Mouse (Mus musculus) yolk sac, embryonic 10.5 days (tissue): ENCODE results near the gene Eif1.
"Not testable (repeated sequence)": the region's sequence is repeated elsewhere in the genome, so short reads cannot be mapped to it uniquely, and the experiment has no call there.

Experiments used
- DNase-seq: peaks from one replicate; pipeline ENCODE4 v3.0.0-alpha.2; 2017; ENCODE audit warnings: low spot score

Gene Eif1

GRCm38 (mm10) chr11:100319492-100320171 lies at the start of gene Eif1:
TSS of gene Eif1 (plus strand) at chr11:100319885.
- DNase-seq, result peak; percentile 100

DNA sequence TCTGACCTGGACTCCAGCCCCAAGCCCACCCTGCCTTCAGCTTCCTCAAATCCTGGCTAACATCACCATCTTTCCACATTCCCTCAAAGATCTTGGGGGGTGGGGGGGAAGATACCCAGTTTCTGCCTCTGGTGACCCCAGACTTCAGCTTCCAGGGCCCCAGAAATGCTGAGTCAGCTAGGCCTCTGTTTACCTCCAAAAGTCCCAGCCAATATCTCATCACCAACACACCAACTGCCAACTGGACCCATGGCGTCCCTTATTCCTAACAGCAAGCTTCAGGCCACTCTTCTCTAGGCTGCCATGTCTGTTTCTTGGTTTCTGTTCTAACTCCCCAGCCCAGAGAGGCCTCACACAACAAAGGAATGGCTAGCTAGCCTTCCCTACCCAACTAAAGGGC lies 47.8 kb upstream of the Eif1 start:
- no peak for DNase-seq

DNA sequence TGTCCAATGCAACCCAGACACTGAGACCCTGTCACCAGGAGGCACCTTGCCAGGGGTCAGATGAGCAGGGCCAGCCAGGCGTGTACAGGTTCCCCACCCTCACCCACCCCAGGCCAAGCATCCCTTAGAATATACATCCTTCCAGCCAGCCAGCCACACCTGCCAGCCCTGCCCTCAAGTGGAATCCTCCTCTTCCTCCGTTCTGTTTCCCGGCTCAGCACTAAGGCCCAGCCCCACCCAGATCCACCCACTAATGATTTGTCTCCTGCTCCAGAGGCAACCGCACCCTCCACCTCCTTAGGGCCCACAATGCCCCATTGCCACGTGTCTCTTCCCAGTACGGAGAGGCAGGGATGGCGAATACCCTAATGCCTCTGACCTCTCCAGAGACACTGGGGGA lies 45.0 kb upstream of the Eif1 start:
- DNase-seq, result no peak

DNA sequence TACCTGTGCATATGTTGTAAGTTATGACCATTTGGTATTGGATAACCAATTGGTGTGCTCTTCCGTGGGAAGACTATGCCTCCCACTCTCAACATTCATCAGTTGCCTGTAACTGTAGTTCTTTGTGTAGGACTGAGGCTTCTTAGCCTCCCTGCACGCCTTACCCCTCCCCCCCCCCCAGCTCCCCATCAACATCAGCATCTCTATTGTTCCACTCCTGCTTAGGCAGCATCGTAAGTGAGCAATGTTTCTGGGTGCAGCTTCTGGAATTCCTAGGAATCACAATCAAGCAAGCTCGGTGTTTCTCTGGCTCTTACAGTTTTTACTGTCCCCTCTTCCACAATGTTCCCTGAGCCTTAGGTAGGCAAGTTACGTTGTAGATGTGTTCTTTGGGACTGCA lies 44.2 kb upstream of the Eif1 start:
- no peak for DNase-seq

- no peak for DNase-seq
Observed at GRCm38 (mm10) chr11:100277726-100278480, 41.8 kb upstream of the Eif1 start.

DNA sequence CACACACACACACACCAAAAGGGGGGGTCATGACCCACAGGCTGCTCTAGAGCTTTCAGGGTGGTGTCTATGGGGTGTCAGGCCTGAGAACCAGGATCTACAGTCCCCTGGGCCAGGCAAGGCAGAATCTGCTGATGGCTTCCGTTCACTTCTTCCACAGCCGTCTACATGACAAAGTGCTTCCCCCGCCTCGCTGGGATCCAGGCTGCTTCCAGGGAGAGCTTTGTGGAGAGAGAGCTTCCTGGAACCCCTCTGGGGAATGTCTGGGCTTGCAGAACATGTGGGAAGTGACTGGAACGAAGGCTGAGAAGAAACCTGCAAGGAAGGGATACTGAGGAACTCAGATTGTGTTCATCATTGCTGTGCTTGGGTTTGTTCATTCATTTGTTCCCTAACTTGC lies 40.9 kb upstream of the Eif1 start:
- no peak for DNase-seq

- peak; percentile 69 for DNase-seq
Observed at GRCm38 (mm10) chr11:100281596-100282544, 37.8 kb upstream of the Eif1 start.

- peak; percentile 66 for DNase-seq
Observed at GRCm38 (mm10) chr11:100282549-100282948, 37.1 kb upstream of the Eif1 start.

DNA sequence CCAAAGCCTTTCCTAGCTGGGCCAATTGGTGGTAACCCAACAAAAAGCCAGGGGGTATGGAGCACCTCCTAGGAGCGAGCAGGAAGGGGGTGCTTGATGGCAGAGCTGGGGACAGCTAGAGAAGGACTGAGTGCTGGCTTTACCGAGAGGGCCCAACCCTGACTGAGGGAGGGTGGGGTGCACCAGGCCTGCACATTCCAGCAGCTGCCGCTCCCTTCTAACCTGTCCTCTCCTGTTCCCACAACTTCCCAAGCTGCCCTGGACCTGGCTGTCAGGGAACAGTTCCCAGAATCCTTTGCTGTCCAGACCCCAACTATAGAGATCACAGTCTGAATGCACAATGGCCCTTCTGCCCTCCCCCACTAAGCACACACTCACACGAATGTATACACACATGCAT lies 34.7 kb upstream of the Eif1 start:
- DNase-seq, result no peak

DNA sequence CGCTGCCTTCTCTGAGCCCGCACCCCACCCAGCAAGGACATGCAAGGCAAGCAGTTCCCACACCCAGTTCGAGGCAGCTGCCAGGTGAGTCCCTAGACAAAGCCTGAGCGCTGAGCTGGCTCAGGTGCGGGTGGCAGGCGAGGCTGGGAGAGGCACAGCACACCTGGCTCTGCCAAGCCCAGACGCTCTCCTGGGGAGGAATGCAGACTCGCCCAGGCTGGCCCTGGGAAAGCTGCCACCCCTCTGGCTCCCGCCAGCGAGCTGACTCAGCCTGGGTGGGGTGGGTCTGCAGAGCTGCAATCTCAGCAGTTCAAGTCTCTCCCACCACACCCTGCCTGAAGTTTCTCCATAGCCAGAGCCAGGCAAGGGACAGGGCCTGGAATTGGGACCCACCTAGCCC lies 32.7 kb upstream of the Eif1 start:
- no peak for DNase-seq

GRCm38 (mm10) chr11:100288942-100289341 lies 30.7 kb upstream of the Eif1 start:
- DNase-seq, result no peak

DNA sequence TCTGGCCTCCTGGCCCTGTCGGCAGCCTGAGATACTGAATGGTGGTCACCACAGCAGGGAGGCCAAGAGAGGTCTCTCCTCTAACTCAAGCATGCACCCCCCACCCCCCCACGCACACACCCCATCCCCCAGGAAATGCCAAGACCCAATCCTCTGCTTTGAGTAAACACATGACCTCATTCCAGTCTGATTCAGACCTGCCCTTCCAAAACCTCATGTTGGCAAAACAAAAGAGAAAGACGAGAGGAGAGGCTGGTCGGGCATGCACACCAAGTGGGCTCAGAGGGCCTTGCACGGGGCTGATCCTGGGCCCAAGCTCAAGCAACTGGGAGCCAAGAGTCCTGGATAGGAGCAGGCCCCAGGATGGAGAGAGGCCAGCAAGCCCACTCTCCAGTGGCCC lies 29.4 kb upstream of the Eif1 start:
- DNase-seq, result no peak

- no peak for DNase-seq
Observed at GRCm38 (mm10) chr11:100292884-100293283, 26.8 kb upstream of the Eif1 start.

DNA sequence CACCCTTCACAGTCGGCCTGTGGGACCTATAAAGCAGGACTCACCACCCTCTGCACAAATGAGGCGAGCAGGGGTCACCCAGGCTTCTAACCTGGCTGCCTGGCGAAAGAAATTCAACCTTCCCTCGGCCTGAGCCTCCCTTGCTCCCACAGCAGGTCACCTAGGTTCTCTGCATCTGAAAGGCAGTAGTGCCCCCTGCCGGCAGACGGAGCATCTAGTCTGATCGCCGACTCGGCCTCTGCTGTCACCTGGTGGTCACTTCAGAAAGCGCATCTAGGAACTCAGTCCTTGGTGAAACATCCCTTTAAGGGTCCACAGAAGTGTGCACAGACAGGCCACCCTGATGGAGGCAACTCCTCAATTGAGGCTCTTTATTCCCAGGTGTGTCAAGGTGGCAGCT lies 24.4 kb upstream of the Eif1 start:
- peak; percentile 73 for DNase-seq

DNA sequence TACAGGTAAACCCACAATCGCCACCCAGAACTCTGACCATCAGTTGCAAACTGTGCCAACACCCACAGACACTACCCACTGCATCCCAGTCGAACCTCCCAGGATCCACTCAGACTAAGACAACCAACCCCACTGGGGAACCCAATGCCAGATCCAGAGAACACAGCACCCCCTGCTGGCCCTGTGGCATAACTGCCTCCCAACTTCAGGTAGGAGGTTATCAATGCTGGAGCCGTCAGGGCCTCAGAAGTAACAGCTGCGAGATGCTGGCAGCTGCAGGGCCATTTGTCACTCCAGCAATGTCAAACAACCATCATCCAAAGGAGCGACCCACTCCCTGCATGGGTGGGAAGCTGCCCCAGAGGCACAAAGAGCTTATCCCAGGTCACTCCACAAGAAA lies 21.9 kb upstream of the Eif1 start:
- no peak for DNase-seq

DNA sequence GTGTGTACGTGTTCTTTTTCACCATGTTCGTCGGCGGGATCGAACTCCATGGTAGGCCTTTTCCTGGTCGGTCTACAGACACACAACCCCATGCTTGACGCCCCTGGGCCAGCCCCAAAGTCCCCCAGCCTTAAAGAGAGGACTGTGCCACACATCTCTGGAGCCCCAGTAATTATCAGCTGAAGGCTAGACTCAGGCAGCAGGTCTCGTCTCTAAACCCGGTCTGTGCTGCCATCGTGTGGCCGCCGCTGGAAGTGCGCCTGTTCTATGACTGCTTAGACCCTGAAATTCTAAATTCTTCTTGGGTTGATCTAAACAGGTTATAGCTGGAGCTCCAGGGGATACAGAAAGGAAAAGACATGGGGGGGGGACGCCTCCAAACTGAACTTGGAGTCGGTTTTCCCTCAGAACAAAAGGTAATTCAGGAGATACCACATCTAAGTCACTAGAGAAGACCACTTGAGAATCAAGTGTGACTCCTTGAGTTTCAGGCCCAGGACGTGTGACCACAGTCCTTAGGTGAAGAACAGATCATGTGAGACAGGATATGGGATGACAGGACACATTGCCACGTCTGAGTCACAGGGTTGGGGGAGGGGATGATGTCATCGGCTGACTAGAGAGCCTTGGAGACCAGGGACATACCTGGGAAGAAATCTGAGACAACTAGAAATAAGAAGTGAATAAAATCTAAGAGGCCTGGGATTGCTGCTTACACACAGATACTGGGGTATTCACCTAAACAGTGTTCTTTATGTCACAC lies 21.2 kb upstream of the Eif1 start:
- DNase-seq, result peak; percentile 76

GRCm38 (mm10) chr11:100300293-100300692 lies 19.4 kb upstream of the Eif1 start:
- peak; percentile 42 for DNase-seq

- DNase-seq, result no peak
Observed at GRCm38 (mm10) chr11:100301292-100301691, 18.4 kb upstream of the Eif1 start.

DNA sequence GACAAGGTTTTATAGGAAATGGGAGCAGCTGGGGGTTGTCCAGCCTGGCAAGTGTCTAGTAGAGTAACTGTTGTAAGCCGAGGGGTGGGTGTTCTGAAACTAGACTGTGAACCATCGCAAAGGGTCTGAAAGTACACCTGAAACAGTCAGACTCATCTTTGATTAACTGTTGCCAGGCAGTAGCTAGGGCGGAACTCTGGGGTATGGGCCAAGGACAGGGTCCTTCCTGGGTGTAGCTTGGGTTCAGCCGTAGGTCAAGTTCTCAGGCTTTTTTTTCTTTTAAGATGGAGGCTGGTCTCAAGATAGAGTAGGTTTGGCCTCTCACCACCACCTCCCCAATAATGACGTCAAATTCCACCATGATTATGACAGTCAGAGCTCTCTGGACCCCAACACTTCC lies 11.8 kb upstream of the Eif1 start:
- DNase-seq, result no peak

GRCm38 (mm10) chr11:100308672-100309071 lies 11.0 kb upstream of the Eif1 start:
- not testable (repeated sequence) for DNase-seq

- no peak for DNase-seq
Observed at GRCm38 (mm10) chr11:100311656-100312055, 8.0 kb upstream of the Eif1 start.
